Mouse (Mus musculus): Measurements from ENCODE around the gene Sun2. TPM values are rescaled to one million over a fixed set of nuclear protein-coding genes. Genes with fewer than 3 reads are reported as not detected.

Sun2 gene
- total RNA-seq, 2 experiments from 2014 or later = 29.2 to 34.8 TPM

DNA sequence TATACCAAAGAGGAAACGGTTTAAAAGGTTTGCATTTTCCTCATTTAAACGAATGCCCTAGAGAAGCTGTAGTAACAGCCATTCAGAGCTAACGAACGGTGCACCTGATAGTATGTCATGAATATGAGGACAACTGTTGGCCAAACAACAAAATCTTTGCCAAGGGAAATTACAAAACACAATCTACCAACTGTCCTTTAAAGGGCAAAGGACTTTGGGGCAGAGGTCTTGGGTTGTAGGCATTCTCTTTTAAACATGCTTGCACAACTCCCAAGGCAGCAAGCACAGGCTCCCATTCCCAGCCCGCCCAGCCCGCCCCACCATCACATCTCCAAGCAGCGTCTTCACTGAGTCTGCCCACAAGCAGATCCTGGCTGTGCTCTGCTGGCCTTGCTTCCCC is 10.8 kb downstream of the Sun2 start:
- TF ChIP-seq CTCF (conservative IDR thresholded peaks at IDR 0.05) = no peak
- no peak for DNase-seq (ENCODE audit: low spot score in 2 of 2)
- Histone ChIP-seq H3K4me3 (no peak overlapping the region), H3K27ac (no peak overlapping the region)

DNA sequence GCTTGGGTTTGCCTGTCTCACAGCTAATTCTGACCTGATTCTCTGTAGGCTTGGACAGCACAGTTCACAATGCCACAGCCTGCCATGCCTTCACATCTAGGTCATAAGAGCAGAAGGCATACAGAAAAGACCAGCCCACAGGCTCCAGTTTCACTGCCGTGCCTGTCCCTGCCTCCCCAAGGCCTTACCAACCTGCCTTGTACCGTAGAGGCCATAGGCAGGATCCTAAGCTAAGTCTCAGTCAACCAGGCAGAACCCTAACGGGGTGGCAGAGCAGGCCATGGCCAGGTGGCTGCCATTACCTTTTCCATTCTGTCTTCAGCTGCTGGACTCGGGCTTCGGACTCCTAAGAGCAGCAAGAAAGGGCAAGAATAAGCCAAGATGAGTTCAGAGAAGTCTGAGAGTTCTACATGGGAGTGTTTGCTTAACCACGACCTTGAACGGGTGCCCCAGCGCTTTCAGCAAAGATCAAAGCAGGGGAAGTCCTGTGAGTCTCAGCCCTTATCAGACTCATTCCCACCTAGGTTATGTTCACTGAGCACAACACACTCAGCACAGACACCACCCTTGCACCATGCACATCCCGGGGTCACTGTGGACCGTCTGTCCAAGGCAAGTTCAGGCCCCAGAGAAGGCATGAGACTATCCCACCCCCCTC is 13.5 kb downstream of the Sun2 start:
- no peak for DNase-seq (ENCODE audit: low spot score in 2 of 2)
- TF ChIP-seq CTCF (conservative IDR thresholded peaks at IDR 0.05) = no peak
- H3K27ac ChIP-seq = peak overlapping the region; percentile 57
- no peak overlapping the region for H3K4me3 ChIP-seq

DNA sequence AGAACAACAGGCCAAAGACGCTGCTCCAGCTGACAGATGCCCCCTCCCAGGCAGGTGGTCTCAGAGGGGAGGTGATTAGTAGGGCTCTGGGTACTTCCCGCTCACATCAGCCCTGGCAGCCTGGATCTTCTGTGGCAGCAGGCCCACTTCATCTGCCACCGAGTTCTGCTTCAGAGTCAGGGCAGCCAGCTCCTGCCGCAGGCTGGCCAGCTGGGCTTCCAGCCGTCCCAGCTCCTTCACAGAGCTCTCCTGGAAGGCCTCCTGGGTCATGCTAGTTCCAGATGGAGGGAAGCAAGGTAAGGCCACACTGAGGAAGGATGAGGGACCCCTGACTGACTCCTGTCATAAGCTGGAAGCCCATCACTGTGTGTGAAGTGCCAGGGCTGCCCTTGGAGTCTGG is 14.0 kb downstream of the Sun2 start:
- Histone ChIP-seq H3K4me3 (no peak overlapping the region), H3K27ac (peak overlapping the region; percentile 57)
- TF ChIP-seq CTCF (conservative IDR thresholded peaks at IDR 0.05) = no peak
- no peak for DNase-seq (ENCODE audit: low spot score in 2 of 2)

DNA sequence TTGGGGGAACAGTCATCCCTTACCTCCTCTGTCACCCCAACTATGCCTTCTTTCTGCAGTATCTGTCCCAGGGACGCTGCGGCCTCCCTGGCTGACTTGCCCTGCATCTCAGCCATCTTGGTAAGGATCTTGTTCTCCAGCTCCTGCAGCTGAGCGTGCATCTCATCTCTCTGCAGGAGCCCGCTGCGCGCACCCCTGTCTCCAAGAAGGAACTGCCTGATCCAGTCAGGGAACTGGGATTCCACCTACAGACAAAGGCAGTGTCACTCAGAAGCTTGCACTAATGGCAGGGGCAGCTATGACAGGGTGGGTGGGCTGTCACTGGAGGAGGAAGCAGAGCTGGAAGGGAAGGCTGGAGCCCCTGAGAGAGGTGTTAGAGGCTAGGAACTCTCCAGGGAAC is 14.5 kb downstream of the Sun2 start:
- no peak for DNase-seq (ENCODE audit: low spot score in 2 of 2)
- Histone ChIP-seq H3K4me3 (no peak overlapping the region), H3K27ac (peak overlapping the region; percentile 57)
- TF ChIP-seq CTCF (conservative IDR thresholded peaks at IDR 0.05) = no peak

DNA sequence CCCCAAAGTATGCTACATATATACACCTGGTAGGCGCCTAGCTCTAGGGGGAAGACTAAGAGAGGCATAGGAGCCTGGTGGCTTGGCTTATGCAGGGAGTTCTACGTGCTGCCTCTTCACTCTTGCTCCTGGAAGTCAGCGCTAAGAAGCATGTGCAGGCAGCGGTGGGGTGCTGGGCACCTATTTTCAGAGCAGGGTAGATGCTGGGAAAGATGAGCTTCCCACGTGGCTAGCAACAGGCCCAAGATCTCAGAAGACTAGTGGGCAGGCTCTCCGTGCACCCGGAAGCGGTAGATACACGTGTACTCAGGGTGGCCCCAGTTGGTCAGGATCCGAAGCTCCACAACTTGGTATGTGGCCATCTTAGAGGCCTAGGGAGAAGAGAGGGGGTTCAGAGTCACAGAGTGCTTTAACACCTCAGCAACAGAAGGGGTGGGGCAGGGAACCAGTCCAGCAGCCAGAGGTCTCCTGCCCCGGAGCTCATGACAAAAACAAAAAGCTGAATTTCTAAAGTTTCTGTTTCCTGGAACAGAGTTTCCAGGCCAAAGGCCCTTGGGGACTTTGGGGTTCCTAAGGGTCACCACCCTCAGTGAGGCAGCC is 17.0 kb downstream of the Sun2 start:
- TF ChIP-seq CTCF (conservative IDR thresholded peaks at IDR 0.05) = no peak
- DNase-seq (ENCODE audit: low spot score in 2 of 2) = no peak
- Histone ChIP-seq H3K4me3 (no peak overlapping the region), H3K27ac (0 out of 2 replicates have a peak overlapping the region, but pooled peaks have one; percentile 14)

DNA sequence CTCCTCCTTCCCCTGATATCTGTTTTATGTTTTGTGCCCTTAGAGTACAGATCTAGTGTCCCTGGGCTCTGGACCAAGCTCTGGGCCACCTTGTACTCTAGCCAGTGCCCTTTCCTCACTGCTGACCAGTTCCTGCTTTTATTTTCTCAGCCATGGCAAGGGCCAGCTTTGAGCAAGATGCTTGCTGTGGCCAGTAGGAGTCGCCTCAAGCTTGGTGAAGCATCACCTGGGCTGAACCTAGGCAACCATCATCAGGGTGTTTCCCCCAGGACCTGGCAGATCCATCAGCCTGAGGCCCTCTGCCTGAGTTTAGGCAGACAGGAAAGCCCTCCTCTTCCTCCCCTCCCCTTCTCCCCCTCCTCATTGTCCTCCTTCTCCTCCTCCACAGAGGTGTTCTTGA is 18.9 kb downstream of the Sun2 start:
- Histone ChIP-seq H3K4me3 (no peak overlapping the region), H3K27ac (0 out of 2 replicates have a peak overlapping the region, but pooled peaks have one; percentile 28)
- peak in 1 of 2 experiments; percentile 23 for DNase-seq (ENCODE audit: low spot score in 2 of 2)
- peak; percentile 74 for TF ChIP-seq CTCF (conservative IDR thresholded peaks at IDR 0.05)

DNA sequence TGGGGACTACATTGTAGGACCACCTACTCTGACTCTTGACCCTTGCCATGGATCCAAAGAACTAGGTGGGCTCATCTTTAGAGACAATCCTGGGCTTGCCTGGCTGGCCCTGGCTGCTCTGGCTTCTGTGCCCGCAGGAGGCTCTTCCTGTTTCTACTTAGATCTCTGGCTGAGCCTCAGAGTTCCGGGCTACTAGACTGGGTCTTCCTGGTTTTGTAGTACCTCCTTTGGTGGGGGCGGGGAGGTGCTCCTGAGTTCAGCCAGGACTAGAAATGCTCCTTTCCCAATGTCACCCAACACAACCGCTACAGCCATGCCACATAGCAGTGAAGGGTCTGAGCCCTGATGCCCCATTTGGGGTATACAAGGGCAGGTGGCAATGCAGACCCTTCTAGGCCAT is 21.5 kb downstream of the Sun2 start:
- no peak for DNase-seq (ENCODE audit: low spot score in 2 of 2)
- no peak overlapping the region for H3K4me3 ChIP-seq
- peak overlapping the region; percentile 28; the same call in 1 of the 2 replicates for H3K27ac ChIP-seq
- no peak for TF ChIP-seq CTCF (conservative IDR thresholded peaks at IDR 0.05)

DNA sequence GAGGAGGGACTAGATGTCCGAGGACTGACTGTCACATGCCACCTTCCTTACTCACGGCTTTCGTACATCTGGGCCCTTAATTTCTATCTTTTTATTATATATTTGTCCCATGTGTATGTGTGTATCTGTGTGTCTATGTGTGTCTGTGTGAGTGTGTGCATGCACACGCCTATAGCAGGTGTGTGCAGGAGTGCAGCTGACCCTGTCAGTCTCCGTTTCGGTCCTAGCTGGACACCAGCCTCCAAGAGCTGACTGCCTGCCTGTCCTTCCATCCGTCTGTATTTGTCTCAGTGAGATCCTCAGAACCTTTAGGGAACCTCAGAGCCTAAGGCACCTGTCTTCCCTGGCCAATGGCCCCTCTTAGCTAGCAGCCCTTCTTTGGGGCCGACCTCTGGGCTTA is 22.1 kb downstream of the Sun2 start:
- peak overlapping the region; percentile 28; the same call in 1 of the 2 replicates for H3K27ac ChIP-seq
- DNase-seq (ENCODE audit: low spot score in 2 of 2) = no peak
- no peak for TF ChIP-seq CTCF (conservative IDR thresholded peaks at IDR 0.05)
- no peak overlapping the region for H3K4me3 ChIP-seq

DNA sequence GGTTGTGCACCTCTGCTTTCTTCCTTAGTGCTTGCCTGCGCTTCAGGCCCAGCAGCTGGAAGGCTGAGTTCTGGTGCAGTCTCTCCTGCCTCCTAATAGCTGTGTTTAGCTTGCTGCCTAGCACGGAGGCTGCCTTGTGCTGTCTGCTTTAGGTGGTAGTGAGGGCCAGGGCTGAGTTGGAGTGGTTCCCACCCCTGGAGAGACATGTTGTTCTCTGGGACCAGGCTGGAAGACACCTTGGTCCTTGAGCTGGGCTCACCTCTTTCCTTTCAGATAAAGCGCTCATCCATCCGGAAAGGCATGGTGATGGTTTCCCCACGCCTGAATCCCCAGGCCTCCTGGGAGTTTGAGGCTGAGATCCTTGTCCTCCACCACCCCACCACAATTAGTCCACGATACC is 25.6 kb downstream of the Sun2 start:
- no peak overlapping the region for H3K4me3 ChIP-seq
- no peak overlapping the region for H3K27ac ChIP-seq
- DNase-seq (ENCODE audit: low spot score in 2 of 2) = no peak
- no peak for TF ChIP-seq CTCF (conservative IDR thresholded peaks at IDR 0.05)

DNA sequence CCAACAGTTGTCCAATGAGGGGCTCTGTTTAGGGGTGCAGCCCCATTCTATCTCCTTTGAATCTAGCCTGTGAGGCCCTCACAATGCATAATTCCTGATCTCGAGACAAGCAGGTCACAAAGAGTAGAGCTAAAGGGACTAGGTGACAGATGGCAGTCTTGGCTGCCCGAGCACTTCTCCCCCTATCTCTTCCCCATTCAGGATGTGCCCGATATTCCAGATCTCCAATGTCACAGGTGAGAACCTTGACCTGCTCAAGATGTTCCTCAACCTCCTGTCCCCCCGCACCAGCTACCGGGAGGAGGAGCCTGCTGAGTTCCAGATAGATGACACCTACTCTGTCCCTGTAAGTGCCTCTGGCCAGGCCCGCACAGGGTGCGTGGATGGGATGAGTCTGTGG is 26.7 kb downstream of the Sun2 start:
- no peak overlapping the region for H3K4me3 ChIP-seq
- no peak for DNase-seq (ENCODE audit: low spot score in 2 of 2)
- no peak overlapping the region for H3K27ac ChIP-seq
- no peak for TF ChIP-seq CTCF (conservative IDR thresholded peaks at IDR 0.05)

DNA sequence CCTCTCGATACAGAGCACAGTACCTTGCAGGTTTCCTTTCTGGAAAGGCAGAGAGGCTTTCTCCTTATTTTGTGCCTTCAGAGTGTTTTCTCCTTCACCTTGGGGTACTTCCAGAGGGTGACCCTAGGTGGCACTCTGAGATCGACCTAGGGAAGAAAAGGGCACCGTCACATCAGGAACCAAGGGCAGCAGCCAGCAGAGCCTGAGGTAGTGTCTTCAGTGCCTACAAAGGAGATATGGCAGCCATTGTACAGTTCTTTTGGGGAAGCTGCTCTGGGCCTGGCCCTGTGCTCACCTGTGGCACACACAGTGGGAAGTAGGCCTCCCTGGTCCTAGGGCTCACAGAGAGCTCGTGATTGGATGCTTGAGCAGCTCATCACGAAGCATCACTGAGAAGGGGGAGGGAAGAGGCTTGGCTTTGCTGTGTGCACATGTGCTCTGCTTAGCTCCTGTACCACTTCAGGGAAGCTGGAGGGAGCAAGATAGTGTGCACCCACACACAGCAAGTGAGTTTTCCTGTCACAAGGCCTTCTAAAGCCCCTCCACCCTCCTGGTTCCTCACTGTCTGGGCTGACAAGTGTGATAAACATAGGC is 34.0 kb downstream of the Sun2 start:
- TF ChIP-seq CTCF (conservative IDR thresholded peaks at IDR 0.05) = peak; percentile 33; the same call in 1 of the 2 replicates
- Histone ChIP-seq H3K4me3 (no peak overlapping the region), H3K27ac (no peak overlapping the region)
- no peak for DNase-seq (ENCODE audit: low spot score in 2 of 2)

DNA sequence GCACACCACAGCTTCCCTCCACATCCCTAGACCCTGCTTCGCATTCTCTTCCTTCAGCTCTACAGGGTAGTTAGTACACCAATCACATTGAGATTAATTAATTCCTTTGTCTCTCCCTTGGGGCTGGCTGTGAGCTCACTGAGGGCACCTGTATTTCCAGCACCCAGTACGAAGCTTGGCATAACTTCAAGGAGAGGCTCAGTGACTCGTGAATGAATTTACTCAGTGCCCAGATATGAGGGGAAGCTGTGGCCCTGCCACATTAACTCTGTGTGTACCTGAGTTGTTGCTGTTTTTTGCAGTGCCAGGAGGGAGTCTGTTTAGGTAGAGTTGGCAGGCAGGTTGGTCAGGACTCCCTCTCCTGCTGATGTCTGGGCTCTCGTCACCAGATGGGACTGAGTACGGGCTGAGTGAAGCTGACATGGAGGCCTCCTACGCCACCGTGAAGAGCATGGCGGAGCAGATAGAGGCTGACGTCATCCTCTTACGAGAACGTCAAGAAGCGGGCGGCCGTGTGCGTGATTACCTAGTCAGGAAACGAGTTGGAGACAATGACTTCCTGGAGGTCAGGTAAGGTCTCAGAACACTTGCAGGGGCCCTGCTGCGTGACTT is 35.6 kb downstream of the Sun2 start:
- no peak for TF ChIP-seq CTCF (conservative IDR thresholded peaks at IDR 0.05)
- no peak overlapping the region for H3K27ac ChIP-seq
- no peak overlapping the region for H3K4me3 ChIP-seq

DNA sequence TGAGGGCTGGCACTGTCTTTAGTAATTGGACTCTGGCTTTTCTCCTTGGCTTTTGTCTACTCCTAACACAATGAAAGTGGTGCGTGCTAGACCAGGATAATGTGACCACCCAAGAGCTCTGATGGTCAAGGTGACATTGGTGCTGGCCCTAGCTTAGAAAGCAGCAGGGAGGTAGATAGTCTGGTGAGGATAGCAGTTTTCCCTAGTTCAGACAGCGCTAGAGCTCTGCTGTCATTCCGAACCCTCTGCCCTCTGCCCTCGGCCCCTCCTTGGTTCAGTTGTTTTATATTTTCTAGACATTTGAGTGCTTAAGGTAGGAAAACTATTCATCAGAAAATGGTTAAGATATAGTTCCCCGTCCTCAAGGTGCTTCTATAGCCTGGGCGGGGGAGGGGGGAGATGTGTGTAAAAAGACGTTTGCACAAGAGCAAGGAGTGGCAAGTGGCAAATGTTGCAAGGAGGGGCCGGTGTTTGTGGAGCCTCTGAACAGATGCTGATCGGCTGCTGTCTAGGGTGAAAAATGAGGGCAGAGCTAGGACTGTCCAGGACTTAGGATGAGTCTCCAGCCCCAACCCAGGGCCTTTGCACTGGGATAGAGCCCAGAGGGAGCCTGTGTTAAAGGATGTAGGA is 44.7 kb downstream of the Sun2 start:
- no peak overlapping the region for H3K4me3 ChIP-seq
- no peak for TF ChIP-seq CTCF (conservative IDR thresholded peaks at IDR 0.05)
- DNase-seq (ENCODE audit: low spot score in 2 of 2) = no peak
- H3K27ac ChIP-seq = peak overlapping the region; percentile 15; the same call in 1 of the 2 replicates

More for the DNA sequence above, 35.6 kb downstream of the Sun2 start:
- DNase-seq (ENCODE audit: low spot score in 2 of 2) = no peak

All from layer of hippocampus, adult 2 months (tissue).